Comparison of ENCODE assay signal across 9 mouse cellular contexts in the genomic region with DNA sequence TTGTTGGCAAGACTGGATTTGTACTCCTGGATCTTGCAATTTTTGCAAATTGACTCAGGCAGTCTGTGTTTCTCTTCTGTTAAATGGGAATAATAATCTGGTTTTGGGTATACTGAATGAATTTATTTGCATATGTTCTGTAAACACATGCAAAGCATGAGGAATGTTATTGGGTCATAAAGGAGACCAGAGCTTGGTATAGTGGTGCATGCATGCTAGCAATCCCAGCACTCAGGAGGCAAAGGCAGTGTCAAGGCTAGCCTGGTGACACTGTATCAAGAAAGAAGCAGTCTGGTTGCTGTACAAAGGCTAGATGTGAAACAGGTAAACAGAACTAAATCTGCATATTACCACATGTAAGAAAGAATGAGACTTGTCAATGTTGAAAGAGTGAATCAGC. TPM values are rescaled to one million over a fixed set of nuclear protein-coding genes. Genes with fewer than 3 reads are reported as not detected.
DNase-seq lines count a peak whose midpoint lies in the region; ATAC-seq and TF ChIP-seq lines count a peak whose summit lies in the region.
"Had no signal": no experiment of that assay in that cellular context is flagged by ENCODE, and none has a peak within 500 bp of the region (broad histone marks: within the 10 kb centered on the region; RNA-seq: fewer than 3 reads in every experiment).

No protein-coding gene starts in this region.

- H3K27ac ChIP-seq in kidney, adult 2 months (ENCODE audit: insufficient read depth, low read depth, low read length), result no peak overlapping the region
- H3K27ac ChIP-seq in hindbrain, embryonic 14.5 days, result peak overlapping the region; percentile 98; the same call in 1 of the 2 replicates
- H3K27ac ChIP-seq in midbrain, embryonic 13.5 days, result peak overlapping the region; percentile 98; the same call in 1 of the 2 replicates

- H3K4me1 ChIP-seq in kidney, adult 2 months (ENCODE audit: control insufficient read depth, insufficient read depth, low read length), result peaks cover 14% of the 10 kb centered on the region
- peaks cover 38% of the 10 kb centered on the region for H3K4me1 ChIP-seq in hindbrain, embryonic 14.5 days (replicated peaks; ENCODE audit: control insufficient read depth, insufficient read depth, low read length)
- H3K4me1 ChIP-seq in midbrain, embryonic 13.5 days (replicated peaks), result peaks cover 45% of the 10 kb centered on the region

- H3K4me3 ChIP-seq in kidney, adult 2 months (ENCODE audit: insufficient read depth, low read depth, low read length), result peak overlapping the region; percentile 6; the same call in 1 of the 2 replicates
- peak overlapping the region; percentile 57 for H3K4me3 ChIP-seq in hindbrain, embryonic 14.5 days (replicated peaks; ENCODE audit: low read length)
- H3K4me3 ChIP-seq in midbrain, embryonic 13.5 days (replicated peaks), result peak overlapping the region; percentile 79

- no peaks in the 10 kb centered on the region for H3K27me3 ChIP-seq in kidney, adult 2 months (replicated peaks; ENCODE audit: control insufficient read depth, insufficient read depth, low read length)
- no peaks in the 10 kb centered on the region for H3K27me3 ChIP-seq in hindbrain, embryonic 14.5 days (ENCODE audit: control insufficient read depth, insufficient read depth, low read length)
- no peaks in the 10 kb centered on the region for H3K27me3 ChIP-seq in midbrain, embryonic 13.5 days

- no peak for ATAC-seq in hindbrain, embryonic 14.5 days (ENCODE audit: low FRiP score)
- no peak for ATAC-seq in midbrain, embryonic 13.5 days

- TF ChIP-seq CTCF in kidney, adult 2 months (conservative IDR thresholded peaks at IDR 0.05; ENCODE audit: insufficient read depth, insufficient read length, low read depth, low read length), result no peak
- TF ChIP-seq CTCF in brain, embryonic 14.5 days (IDR thresholded peaks at IDR 0.05; ENCODE audit: borderline replicate concordance, extremely low read depth, insufficient read depth, insufficient read length), result no peak

- H3K9me3 ChIP-seq in hindbrain, embryonic 14.5 days (ENCODE audit: control insufficient read depth, low read length), result no peaks in the 10 kb centered on the region
- no peaks in the 10 kb centered on the region for H3K9me3 ChIP-seq in midbrain, embryonic 13.5 days

- TF ChIP-seq POLR2A in kidney, adult 2 months (IDR thresholded peaks at IDR 0.05; ENCODE audit: low read depth, low read length), result no peak
- TF ChIP-seq POLR2A in brain, embryonic 14.5 days (IDR thresholded peaks at IDR 0.05; ENCODE audit: borderline replicate concordance, extremely low read depth, insufficient read depth, insufficient read length, poor library complexity, severe bottlenecking), result no peak

- peak overlapping the region; percentile 72 for H3K4me2 ChIP-seq in hindbrain, embryonic 14.5 days (replicated peaks)
- H3K4me2 ChIP-seq in midbrain, embryonic 13.5 days (replicated peaks), result peak overlapping the region; percentile 81

- DNase-seq in kidney, adult 2 months, result no peak
- no peak for DNase-seq in kidney, postnatal 10 days
- DNase-seq in brain, embryonic 14.5 days (ENCODE audit: low read depth), result peak; percentile 8
- no peak for DNase-seq in hindbrain, embryonic 14.5 days (ENCODE audit: low spot score)
- no peak for DNase-seq in gastrocnemius, postnatal 10 days
- DNase-seq in layer of hippocampus, postnatal 14 days (ENCODE audit: low spot score in 2 of 2), result no peak
- DNase-seq in ovary, adult 18-20 months (ENCODE audit: low spot score), result no peak

- H3K9ac ChIP-seq in hindbrain, embryonic 14.5 days, result peak overlapping the region; percentile 82
- peak overlapping the region; percentile 91 for H3K9ac ChIP-seq in midbrain, embryonic 13.5 days (replicated peaks)

- H3K36me3 ChIP-seq in kidney, adult 2 months (ENCODE audit: control insufficient read depth, insufficient read depth, low read length), result no peaks in the 10 kb centered on the region
- peaks cover 8% of the 10 kb centered on the region for H3K36me3 ChIP-seq in hindbrain, embryonic 14.5 days (replicated peaks; ENCODE audit: control insufficient read depth, insufficient read depth)
- peaks cover 4% of the 10 kb centered on the region for H3K36me3 ChIP-seq in midbrain, embryonic 13.5 days

RNA-seq across cellular contexts. Expression of a gene that starts 1.5 kb away (rescaled TPM):
- 217 and 230 TPM in 2 replicates for polyA plus RNA-seq in kidney, adult 2 months (2012; rRNA removed)
- 429 and 565 TPM in 2 replicates for polyA plus RNA-seq in brain, embryonic 14.5 days (2012; rRNA removed)
- polyA plus RNA-seq in hindbrain, embryonic 14.5 days (2014; fragmentation: Nextera tagmentation; extraction: Ambion mirVana), result 794 and 843 TPM in 2 replicates
- 636 and 655 TPM in 2 replicates for polyA plus RNA-seq in midbrain, embryonic 13.5 days (2015; fragmentation: Nextera tagmentation; extraction: Ambion mirVana)
- total RNA-seq in gastrocnemius, postnatal 10 days (2021), result 100 to 1,000 TPM; 137 to 146 TPM
- 100 to 1,000 TPM; 793 to 804 TPM for total RNA-seq in layer of hippocampus, postnatal 14 days (2021)

RNA-seq across cellular contexts. Expression of a gene that starts 27.1 kb away (rescaled TPM):
- not detected in 2 replicates for polyA plus RNA-seq in kidney, adult 2 months (2012; rRNA removed)
- not detected in 2 replicates for polyA plus RNA-seq in brain, embryonic 14.5 days (2012; rRNA removed)
- polyA plus RNA-seq in hindbrain, embryonic 14.5 days (2014; fragmentation: Nextera tagmentation; extraction: Ambion mirVana), result not detected in 2 replicates
- not detected in 2 replicates for polyA plus RNA-seq in midbrain, embryonic 13.5 days (2015; fragmentation: Nextera tagmentation; extraction: Ambion mirVana)
- not detected for total RNA-seq in gastrocnemius, postnatal 10 days (2021)
- total RNA-seq in layer of hippocampus, postnatal 14 days (2021), result not detected
- polyA plus RNA-seq: large intestine, adult 2 months had no signal

RNA-seq across cellular contexts. Expression of a gene that starts 41.7 kb away (rescaled TPM):
- not detected in 2 replicates for polyA plus RNA-seq in kidney, adult 2 months (2012; rRNA removed)
- not detected in 2 replicates for polyA plus RNA-seq in brain, embryonic 14.5 days (2012; rRNA removed)
- not detected in 2 replicates for polyA plus RNA-seq in hindbrain, embryonic 14.5 days (2014; fragmentation: Nextera tagmentation; extraction: Ambion mirVana)
- not detected in 2 replicates for polyA plus RNA-seq in midbrain, embryonic 13.5 days (2015; fragmentation: Nextera tagmentation; extraction: Ambion mirVana)
- not detected for total RNA-seq in gastrocnemius, postnatal 10 days (2021)
- total RNA-seq in layer of hippocampus, postnatal 14 days (2021), result not detected
- polyA plus RNA-seq: large intestine, adult 2 months had no signal

RNA-seq across cellular contexts. Expression of a gene that starts 49.6 kb away (rescaled TPM):
- polyA plus RNA-seq in kidney, adult 2 months (2012; rRNA removed), result 0.03 TPM in 1 of 2 replicates, not detected in the other
- not detected in 2 replicates for polyA plus RNA-seq in brain, embryonic 14.5 days (2012; rRNA removed)
- not detected in 2 replicates for polyA plus RNA-seq in hindbrain, embryonic 14.5 days (2014; fragmentation: Nextera tagmentation; extraction: Ambion mirVana)
- not detected in 2 replicates for polyA plus RNA-seq in midbrain, embryonic 13.5 days (2015; fragmentation: Nextera tagmentation; extraction: Ambion mirVana)
- total RNA-seq in gastrocnemius, postnatal 10 days (2021), result not detected
- not detected for total RNA-seq in layer of hippocampus, postnatal 14 days (2021)
- polyA plus RNA-seq: large intestine, adult 2 months had no signal

Comparison
In these comparisons a context has a peak if more than half of its experiments do, and no peak if none do; other contexts are left out.
1. H3K4me3 ChIP-seq: peak in every context shown above with its lines; median percentile 79 in midbrain, embryonic 13.5 days; 57 in hindbrain, embryonic 14.5 days; 6 in kidney, adult 2 months.